Mouse (Mus musculus) ovary, postnatal 14 days (tissue): ENCODE results near the gene Tango6.
A peak's percentile ranks its signal among the peaks of the same experiment; 100 is the strongest.
"Not testable (repeated sequence)": the region's sequence is repeated elsewhere in the genome, so short reads cannot be mapped to it uniquely, and the experiment has no call there.

ENCODE experiments used
- DNase-seq: peaks from one replicate; pipeline ENCODE4 v3.0.0; 2022; ENCODE audit warnings: low spot score

Tango6 gene

GRCm38 (mm10) chr8:106880121-106880707, 197.3 kb downstream of the Tango6 start:
- DNase-seq: no peak

DNA sequence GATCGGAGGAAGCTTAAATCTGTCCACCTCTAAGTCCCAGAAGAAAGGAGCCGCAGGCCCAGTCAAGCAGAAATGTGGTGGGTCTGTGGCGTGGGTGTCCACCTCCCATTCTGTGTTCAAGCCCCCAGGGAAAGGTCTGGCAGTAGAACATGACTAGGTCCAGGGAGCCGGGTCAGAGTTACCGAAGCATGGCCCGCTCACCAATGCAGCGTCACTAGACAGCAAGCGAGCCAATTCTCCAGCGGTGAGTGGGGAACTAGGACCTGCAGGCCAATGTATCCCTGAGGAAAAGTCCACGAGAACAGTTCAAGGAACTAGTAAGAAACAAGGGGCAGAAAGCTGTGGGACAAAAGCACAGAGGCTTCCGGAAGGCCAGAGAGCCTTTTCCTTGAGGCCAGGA, 201.2 kb downstream of the Tango6 start:
- not testable (repeated sequence) for DNase-seq

DNA sequence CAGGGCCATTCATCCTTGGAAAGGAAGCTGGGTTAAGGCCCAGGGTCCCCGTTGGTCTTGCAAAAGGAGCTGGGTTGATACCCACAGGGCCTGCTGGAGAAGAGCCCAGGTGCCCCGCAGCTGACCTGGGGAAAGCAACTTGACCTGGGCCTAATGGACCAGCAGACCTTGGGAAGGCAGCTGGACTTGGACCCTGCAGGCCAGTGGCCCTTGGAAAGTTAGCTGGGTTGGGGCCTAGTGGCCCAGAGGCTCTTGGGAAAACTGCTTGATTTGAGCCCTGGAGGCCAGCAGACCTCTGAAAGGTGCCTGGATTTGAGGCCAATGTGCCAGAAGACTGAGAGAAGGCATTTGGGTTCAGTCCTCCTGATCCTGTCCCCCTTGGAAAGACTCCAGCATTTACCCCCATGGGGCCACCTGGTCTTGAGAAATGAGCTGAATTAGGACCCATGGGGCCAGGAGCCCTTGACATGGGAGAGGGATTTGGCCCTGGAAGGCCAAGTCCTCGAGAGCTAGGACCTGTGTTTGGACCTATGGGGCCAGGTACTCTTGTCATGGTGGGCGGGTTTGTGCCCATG, 202.0 kb downstream of the Tango6 start:
- DNase-seq: not testable (repeated sequence)

- DNase-seq: peak; percentile 67
Observed at GRCm38 (mm10) chr8:106887336-106888189, 204.7 kb downstream of the Tango6 start.

DNA sequence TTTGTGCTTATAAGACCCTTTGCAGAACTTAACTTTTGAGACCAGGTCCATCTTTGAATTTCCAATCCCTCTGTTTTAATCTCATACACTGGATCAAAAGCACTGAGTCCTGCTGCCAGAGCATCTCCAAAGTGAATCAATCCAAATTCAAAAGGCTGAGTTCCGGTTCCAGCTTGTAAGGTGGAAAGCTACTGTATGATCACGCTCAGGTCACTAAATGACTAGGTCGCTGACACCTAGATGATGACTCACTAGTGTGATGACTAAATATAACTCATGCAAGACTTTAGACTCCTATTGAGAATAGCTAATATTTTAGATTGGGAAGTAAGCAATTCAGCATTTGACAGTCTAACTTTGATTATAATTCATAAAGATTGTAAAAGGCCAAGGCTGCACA, 205.9 kb downstream of the Tango6 start:
- no peak for DNase-seq

GRCm38 (mm10) chr8:106892210-106892805, 209.4 kb downstream of the Tango6 start:
- DNase-seq: peak; percentile 25

DNA sequence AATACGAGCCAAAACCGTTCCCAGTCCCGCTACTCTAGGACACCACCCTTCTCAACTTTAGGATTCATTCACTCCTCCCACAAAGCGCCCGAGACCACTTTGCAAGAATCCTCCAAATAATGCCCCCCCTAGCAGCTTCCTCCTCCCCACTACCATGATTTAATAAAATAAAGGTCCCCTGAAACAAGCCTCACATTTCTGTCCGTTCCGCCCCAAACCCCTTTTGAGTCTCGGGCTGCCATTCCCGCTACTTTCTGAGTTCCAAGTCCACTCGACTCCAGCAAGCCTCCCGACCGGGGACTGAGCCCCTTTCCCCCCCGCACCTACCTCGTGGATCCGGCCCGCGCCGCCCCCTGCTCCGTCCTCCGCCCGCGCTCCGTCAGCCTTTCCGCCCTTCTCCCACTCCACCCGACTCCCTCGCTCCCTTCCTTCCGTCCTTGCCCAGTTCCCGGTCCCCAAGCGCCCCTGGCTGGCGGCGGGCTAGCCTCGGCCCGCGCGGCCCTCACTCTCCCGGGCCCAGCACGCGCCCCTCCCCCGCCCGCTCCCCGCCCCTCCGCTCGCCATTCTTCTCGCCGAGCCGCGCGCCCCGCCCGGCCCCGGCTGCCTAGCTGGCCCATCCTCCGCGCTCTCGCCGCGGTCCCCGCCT, 210.1 kb downstream of the Tango6 start:
- peak; percentile 35 for DNase-seq

DNA sequence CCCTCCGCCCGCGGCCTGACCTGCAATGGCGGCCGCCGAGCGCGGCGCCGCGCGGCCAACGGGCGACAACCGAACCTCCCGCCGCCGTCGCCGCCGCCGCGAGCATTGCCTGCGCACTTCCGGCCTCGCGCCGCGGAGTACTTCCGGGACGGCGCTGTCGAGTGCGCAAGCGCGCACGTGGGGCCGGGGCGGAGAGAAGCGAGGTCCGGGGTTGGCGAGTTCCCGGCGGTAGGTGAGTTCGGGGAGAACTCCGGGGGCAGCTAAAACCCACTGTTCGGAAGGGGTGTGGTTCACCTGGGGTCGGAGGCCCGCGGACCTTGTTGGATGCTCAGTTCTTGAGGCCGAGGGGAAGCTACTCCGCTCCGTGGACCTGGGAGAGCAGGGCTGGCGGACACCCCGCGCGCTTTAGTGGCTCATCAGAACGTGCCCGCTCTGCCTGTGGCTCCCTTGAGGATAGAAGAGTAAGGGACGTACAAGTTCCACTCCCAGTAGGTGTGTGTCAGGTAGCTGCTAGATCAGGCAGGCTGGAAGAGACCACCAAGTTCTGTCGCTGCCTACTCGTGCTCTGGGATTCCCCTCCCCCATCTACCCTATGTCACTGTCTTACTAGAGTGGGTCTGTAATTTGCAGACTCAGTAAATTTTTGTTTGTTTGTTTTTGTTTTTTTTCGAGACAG, 210.8 kb downstream of the Tango6 start, which contains the start of gene Utp4:
Utp4 (plus strand) TSS at position 156 of the 676 bp plus-strand sequence.
- peak; percentile 80 for DNase-seq

GRCm38 (mm10) chr8:106899473-106899872, 216.6 kb downstream of the Tango6 start:
- no peak for DNase-seq
